Comparison of ENCODE assay signal across 16 mouse cellular contexts in the genomic region with DNA sequence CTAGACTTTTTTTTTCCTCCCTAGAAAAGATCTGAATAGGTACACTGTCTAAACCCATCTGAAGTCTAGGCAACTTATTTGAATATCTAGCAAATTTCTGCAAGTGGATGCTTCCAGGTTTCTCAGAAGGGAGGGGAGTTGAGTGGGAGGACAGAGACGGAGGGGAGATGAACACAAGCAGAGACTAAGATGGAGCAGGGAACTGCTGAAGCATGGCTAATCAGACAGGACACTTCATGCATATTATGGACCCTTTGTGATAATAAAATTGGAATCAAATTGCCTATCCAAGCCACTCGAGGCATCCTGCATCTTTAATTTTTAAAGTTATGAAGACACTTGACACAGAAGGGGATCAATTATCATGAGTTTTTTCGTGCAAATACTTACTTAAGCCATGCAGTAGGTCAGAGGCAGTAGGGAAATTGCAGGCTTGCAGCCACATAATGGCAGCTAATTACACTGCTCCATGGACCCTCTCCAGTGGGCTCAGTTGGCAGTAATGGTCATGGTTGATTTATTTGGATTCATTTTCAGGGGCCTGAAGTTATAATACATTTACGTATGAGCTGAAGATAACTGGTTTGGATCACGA.
DNase-seq lines count a peak whose midpoint lies in the region; ATAC-seq lines count a peak whose summit lies in the region.
"Had no signal": no experiment of that assay in that cellular context is flagged by ENCODE, and none has a peak within 500 bp of the region (broad histone marks: within the 10 kb centered on the region; RNA-seq: fewer than 3 reads in every experiment).

No protein-coding gene starts in this region.

- peak; percentile 8 to 27 for DNase-seq in cerebellum, postnatal 14 days
- DNase-seq in cerebellum, adult 18-20 months: no peak
- DNase-seq in midbrain, embryonic 11.5 days (ENCODE audit: low spot score, missing footprints): no peak
- no peak for DNase-seq in midbrain, embryonic 10.5 days (ENCODE audit: low spot score)
- DNase-seq in retina, postnatal 1 day: peak; percentile 57
- DNase-seq in layer of hippocampus, adult 18-20 months (ENCODE audit: low spot score in 2 of 2): no peak
- no peak for DNase-seq in limb, embryonic 10.5 days (ENCODE audit: low spot score)
- DNase-seq: forebrain, postnatal 0 days; gastrocnemius, adult 2 months; kidney, adult 9 months; kidney, postnatal 36 days; liver; lung, adult 18-20 months; thymus, postnatal 4 days had no signal

- H3K4me1 ChIP-seq in midbrain, embryonic 11.5 days (ENCODE audit: control insufficient read depth, insufficient read depth, low read length): no peaks in the 10 kb centered on the region
- peaks cover 6% of the 10 kb centered on the region for H3K4me1 ChIP-seq in midbrain, embryonic 10.5 days
- H3K4me1 ChIP-seq in midbrain, embryonic 15.5 days: 0 out of 2 replicates have a peak, but pooled peaks cover 4% of the 10 kb centered on the region
- peaks cover 5% of the 10 kb centered on the region; the same call in 1 of the 2 replicates for H3K4me1 ChIP-seq in limb, embryonic 10.5 days

- no peaks in the 10 kb centered on the region for H3K9me3 ChIP-seq in midbrain, embryonic 11.5 days (ENCODE audit: control insufficient read depth, low read length)
- H3K9me3 ChIP-seq in midbrain, embryonic 10.5 days (replicated peaks): no peaks in the 10 kb centered on the region
- H3K9me3 ChIP-seq in midbrain, embryonic 15.5 days: no peaks in the 10 kb centered on the region
- no peaks in the 10 kb centered on the region for H3K9me3 ChIP-seq in limb, embryonic 10.5 days (replicated peaks)

- no peak overlapping the region for H3K9ac ChIP-seq in midbrain, embryonic 11.5 days (ENCODE audit: low read length)
- H3K9ac ChIP-seq in midbrain, embryonic 15.5 days: no peak overlapping the region
- H3K9ac ChIP-seq: forebrain, postnatal 0 days had no signal

- no peak overlapping the region for H3K27ac ChIP-seq in midbrain, embryonic 11.5 days (ENCODE audit: low read depth, low read length)
- no peak overlapping the region for H3K27ac ChIP-seq in midbrain, embryonic 10.5 days (replicated peaks)
- no peak overlapping the region for H3K27ac ChIP-seq in midbrain, embryonic 15.5 days
- no peak overlapping the region for H3K27ac ChIP-seq in limb, embryonic 10.5 days
- H3K27ac ChIP-seq: gastrocnemius, adult 2 months had no signal

- peak; percentile 59; the same call in 1 of the 2 replicates for ATAC-seq in midbrain, embryonic 11.5 days (ENCODE audit: low FRiP score)
- ATAC-seq in midbrain, embryonic 15.5 days (replicated peaks): peak; percentile 71
- ATAC-seq: forebrain, postnatal 0 days had no signal

- H3K36me3 ChIP-seq in midbrain, embryonic 11.5 days (ENCODE audit: control insufficient read depth, insufficient read depth, low read length): no peaks in the 10 kb centered on the region
- no peaks in the 10 kb centered on the region for H3K36me3 ChIP-seq in midbrain, embryonic 10.5 days
- H3K36me3 ChIP-seq in midbrain, embryonic 15.5 days (replicated peaks): no peaks in the 10 kb centered on the region
- no peaks in the 10 kb centered on the region for H3K36me3 ChIP-seq in limb, embryonic 10.5 days

- 38% methylated on average over 5 of the region's 5 CpGs for WGBS in midbrain, embryonic 11.5 days
- 53% methylated on average over 5 of the region's 5 CpGs for WGBS in midbrain, embryonic 10.5 days
- WGBS in midbrain, embryonic 15.5 days: 27% methylated on average over 5 of the region's 5 CpGs
- WGBS in limb, embryonic 10.5 days: 63% methylated on average over 5 of the region's 5 CpGs

- H3K27me3 ChIP-seq in midbrain, embryonic 11.5 days (ENCODE audit: control insufficient read depth, insufficient read depth, low read length): no peaks in the 10 kb centered on the region
- no peaks in the 10 kb centered on the region for H3K27me3 ChIP-seq in midbrain, embryonic 10.5 days (ENCODE audit: low read depth, poor library complexity, severe bottlenecking)
- H3K27me3 ChIP-seq in midbrain, embryonic 15.5 days (replicated peaks): no peaks in the 10 kb centered on the region
- no peaks in the 10 kb centered on the region for H3K27me3 ChIP-seq in limb, embryonic 10.5 days (ENCODE audit: low read depth, poor library complexity, severe bottlenecking)
- H3K27me3 ChIP-seq: CH12.LX had no signal

- no peak overlapping the region for H3K4me3 ChIP-seq in midbrain, embryonic 11.5 days (ENCODE audit: low read depth, low read length)
- H3K4me3 ChIP-seq in midbrain, embryonic 10.5 days: no peak overlapping the region
- no peak overlapping the region for H3K4me3 ChIP-seq in midbrain, embryonic 15.5 days
- no peak overlapping the region for H3K4me3 ChIP-seq in limb, embryonic 10.5 days
- H3K4me3 ChIP-seq: gastrocnemius, adult 2 months had no signal

- no peak overlapping the region for H3K4me2 ChIP-seq in midbrain, embryonic 11.5 days
- H3K4me2 ChIP-seq in midbrain, embryonic 15.5 days: no peak overlapping the region

Comparison
In these comparisons a context has a peak if more than half of its experiments do, and no peak if none do; other contexts are left out.
1. DNase-seq: peak in cerebellum, postnatal 14 days (2 of 2) and retina, postnatal 1 day (single experiment); none in cerebellum, adult 18-20 months (0 of 2), midbrain, embryonic 11.5 days (single experiment), midbrain, embryonic 10.5 days (single experiment), layer of hippocampus, adult 18-20 months (0 of 2) and limb, embryonic 10.5 days (single experiment).